Mouse (Mus musculus): ENCODE measurements at regions not wholly inside any gene's neighbourhood (a gene's known extent, or its start where the extent isn't known, plus 50 kb on each side); places are given as distances from the start of the nearest gene placed in this dataset.

DNA sequence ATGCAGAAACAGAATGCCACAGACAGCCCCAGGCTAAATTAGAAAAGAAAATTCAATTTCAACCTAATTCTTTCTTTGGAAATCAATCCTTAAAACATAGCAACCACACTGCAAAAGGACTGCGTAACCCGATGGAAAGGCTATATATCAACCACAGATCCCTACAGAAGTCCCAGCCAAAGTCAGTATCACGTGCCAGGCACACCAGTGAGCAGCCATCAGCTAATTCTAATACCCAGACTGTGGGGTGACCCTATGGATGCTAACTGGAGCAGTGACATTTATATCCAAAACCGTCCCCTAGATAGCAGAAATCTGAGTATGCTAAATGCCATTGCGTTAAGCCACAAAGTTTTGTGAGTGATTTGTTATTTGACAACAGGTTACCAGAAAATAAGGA, 286.5 kb upstream of the N6amt1 start:
- no peak for DNase-seq

DNA sequence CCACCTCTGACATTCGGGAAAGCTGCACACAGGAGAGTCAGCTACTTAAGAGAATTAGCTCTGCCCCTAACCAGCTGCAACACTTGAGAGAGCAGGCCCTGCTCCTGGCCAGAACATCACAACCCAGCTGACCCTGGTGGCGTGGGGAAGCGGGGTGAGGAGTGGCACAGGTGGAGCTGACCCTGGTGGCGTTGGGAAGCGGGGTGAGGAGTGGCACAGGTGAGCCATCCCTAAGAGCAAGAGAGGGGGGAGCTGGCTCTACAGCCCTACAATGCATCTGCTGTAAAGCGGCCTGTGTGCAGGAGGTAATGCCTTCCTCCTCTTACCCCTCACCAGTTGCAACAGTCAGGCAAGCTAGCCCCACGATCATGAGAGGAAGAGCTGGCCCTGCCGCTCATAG, 293.5 kb upstream of the N6amt1 start:
- DNase-seq: no peak

DNA sequence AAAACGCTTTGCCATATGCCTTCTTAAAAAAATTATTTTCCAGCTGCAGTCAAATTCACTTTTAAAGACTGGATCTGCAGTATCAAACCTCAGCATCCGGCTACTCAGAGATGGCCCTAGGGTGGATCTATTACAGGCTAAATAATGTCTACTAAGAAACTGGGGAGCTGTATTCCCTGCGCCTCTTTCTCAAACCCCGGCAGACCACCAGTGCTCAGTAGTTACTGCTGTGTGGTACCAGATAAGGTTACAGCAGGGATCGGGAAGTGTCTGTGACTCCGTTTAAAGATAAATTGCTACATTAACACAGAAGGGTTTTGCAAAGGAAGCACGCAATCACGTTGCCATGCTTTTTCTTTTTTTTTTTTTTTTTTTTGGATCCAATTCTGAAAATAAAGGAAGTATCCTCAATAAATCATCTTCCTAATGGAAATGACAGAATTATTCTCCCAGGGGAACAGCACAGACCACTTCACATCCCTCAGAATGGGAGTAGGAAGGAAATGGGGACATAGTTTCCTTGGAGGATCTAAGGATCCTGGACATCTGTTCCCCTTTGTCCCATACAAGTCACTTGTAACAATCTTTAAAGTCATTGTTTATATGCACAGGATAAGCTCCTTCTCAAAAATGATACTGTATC, 304.1 kb upstream of the N6amt1 start:
- DNase-seq: peak; percentile 14

DNA sequence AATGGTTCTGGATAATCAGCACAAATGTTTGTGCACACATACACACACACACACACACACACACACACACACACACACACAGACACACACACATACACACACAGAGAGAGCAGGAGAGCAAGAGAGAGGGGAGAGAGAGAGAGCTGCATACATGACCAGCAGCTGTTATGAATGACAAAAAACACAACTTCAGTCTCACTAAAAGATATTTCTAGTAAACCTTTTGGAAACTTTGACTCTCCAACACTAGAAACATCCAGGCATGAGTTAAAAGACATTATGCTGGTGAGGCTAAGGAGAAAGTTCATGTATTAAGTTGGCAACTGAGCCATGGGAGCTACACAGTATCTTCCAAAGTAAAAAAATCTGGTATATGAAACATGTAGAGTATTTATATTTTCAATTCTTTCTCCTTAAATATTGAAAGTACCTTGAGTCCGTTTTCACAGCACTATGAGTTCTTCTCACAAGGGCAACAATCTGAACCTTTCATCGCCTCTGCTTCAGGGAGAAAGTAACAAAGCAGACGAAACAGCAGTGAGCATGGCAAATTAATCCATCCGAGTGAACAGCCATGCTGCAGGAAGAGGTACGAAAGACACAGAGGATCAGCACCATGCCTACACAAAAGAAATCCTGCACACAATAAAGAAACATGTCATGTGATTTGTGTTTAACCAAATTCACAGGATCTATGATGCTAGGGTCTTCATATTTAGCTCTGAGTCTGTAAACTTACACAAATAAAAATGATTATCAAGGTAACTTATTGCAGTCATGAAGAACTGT, 309.0 kb upstream of the N6amt1 start:
- DNase-seq: no peak

DNA sequence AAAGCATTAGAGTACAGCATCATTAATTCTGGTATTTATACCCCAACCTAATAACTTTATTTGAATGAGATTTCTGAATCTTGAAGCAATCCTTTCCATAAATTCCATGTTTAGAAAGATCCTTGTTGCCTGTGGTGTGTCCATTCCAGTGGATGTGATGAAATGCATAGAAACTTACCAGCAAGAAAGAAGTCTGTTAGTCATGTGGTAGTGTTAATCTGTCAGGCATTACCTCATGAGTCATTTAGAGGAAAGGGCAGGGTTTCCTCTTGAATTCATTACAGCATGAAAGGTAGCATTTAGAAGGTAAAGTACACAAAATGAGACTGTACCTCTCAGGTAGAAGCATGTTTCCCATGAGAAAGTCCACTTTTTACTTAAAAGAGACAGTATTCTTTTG, 310.3 kb upstream of the N6amt1 start:
- DNase-seq: no peak

DNA sequence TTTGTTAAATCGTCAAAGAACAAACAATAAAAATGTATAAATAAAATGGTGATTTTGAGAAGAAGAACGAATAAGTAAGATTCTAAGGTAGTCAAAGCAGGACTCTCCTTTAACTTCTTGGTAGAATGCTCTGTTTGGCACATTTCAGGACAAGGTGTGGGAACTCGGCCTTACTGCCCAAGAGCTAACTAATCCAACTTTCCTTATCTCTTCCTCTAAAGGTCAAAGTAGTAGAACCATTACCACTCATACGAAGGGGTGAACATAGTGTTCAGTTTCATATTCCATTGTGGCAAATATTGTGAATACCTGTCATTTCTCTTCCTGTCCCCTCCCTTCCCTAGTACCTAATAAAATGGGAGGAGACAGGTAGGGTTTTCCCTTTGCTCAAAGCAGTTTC, 313.6 kb upstream of the N6amt1 start:
- no peak for DNase-seq

DNA sequence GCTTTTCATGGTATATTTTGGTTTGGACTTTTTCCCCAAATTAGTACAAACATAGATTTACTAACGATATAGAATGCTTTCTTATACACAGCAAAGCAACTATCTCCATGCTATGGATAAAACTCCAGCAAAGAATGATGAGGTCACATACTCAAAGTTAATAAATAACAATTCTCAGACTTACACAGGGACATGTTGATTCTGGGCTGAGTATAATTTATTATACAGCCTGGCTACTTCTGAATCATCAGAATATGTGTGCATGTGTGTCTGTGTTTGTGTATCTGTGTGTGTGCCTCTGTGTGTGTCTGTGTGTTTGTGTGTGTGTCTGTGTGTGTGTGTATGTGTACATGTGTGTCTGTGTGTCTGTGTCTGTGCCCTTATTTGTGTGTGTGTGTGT, 314.1 kb upstream of the N6amt1 start:
- no peak for DNase-seq

DNA sequence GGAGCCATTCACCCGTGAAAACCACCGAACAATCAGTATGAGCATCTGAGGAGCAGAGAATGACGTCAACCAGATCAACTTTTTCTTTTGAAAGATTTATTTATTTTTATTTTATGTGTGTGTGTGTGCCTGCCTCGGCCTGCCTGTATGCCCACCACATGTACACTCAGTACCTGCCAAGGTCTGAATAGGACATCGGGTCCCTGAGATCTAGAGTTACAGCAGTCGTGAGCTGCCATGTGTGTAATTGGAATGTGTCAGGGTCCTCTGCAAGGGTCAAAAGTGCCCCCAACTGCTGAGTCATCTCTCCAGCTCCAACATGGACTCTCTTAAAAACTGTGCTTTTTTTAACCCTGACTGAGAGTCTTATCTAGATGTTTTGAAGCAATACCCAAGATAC, 316.9 kb upstream of the N6amt1 start:
- DNase-seq: no peak

DNA sequence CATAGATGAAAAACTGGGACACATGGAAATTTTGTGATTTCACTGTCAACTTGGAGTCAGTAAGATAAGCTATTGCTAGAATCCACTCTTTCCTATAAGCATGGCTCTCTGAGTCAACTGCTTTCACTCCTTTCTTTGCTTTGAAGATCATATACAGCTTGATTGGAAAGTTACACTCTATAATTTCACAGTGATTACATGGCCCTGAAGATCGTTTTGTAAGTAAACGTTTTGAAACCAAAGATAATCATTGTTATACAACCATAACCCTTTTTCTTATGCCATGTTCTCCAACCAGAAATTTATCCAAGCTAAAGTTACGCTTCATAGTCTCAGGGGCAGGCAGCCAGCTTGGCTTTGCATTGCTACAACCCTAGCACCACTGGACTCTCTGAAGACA, 322.1 kb upstream of the N6amt1 start:
- DNase-seq: no peak

DNA sequence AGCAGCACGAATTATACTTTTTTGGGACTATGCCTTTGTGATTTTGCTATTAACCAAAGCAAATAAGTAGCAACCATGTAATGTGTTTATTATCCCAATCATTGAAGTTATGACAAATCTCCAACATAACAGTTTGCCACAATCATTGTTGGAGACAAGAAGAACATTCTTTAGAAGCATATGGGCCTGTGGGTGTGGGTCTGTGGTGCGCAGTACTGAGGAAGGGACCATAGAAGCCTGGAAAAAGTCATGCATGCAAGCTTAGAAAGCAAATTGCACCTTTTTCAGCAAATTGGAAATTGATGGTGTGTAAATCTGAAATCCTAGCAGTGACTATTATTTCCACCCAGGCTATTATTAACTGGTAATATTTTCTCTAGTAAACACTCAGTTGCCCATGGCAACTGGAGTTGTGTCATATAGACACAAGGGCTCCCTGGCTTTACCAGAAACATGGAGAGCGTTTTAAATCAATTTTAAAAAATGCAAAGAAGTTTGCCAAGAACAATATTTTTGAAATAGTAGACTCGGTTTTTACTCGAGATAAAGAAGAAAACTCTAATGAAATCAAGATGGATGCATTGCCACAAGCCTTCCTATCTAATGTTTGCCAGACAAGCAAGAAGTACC, 325.4 kb upstream of the N6amt1 start:
- DNase-seq: peak; percentile 5

DNA sequence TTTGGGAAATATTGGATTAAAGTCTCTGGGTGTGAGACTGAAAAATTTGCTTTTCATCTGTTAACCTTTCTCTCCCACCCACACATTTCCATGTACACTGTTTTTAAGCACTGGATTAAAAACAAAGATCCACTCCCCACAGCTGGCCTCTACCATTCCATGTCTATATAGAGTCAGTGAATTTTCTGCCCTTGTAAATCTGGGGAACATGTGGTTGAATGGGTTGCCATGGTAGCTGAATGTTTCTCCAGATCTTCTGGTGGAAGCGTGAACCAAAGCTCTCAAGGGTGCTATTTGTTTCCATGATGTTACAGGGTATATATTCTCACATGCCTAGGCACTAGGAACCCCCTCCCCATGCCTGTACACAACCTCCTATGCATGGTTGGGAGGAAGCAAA, 326.4 kb upstream of the N6amt1 start:
- no peak for DNase-seq

DNA sequence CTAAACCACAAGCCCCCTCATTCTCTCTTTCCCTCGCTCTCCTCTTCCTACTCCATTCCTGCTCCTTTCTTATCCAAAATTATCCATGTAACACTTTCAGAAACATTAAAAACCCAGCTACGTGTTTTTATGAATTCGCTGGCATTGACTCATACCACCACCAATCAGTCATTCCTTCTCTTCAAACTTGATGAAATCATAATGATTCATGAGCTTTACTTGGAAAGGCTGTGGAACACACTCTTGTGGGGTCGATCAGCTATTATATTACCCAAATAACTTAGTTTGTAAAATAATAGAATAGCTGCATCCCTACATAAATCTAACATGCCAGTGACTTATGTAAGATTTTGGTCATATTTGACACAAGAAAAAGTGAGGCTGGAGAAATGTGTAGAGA, 331.9 kb upstream of the N6amt1 start:
- DNase-seq: no peak

DNA sequence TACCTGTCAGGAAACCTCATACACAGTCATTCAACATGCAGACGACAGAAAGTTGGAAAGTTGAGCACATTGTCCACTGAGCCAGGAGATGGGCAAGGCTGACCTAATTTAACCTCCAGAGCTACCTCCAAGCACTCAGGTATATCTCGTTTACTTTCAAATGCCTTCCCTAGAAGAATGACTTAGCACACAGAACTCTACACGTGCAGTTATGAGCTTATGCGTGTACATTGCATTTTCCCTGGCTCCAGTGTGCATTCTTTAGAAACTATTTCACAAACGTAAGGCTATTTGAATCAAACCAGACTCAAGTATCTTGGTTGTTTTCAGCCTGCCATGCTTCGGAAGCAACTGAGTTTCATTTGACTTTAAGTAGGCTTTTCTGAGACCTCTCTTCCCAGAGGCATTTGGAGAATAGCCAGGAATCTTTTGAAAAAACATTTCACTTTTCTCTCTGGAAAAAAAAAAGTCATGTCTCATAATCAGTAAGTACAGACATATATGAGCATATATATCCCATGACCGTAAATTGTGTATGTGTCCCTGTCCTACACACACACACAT, 336.8 kb upstream of the N6amt1 start:
- DNase-seq: no peak

DNA sequence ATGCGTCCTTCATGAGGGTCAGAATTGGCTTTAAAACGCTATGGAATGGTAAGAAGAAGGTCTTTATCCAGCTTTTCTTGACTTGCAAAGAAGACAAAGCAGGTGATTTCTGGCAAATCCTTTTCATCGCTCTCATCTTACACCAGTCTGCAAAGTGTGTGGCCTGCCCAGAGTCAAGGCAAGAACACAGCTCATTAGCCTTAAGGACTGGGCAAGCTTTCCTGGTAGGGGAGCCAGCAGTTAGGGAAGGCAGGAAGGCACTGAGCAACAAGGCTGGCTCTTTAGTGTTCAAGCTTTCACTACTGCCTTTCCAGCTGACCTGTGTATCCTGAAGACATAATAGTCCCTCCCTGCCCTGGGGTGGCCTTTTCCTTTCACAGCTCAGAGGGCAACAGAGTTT, 352.4 kb upstream of the N6amt1 start:
- no peak for DNase-seq

DNA sequence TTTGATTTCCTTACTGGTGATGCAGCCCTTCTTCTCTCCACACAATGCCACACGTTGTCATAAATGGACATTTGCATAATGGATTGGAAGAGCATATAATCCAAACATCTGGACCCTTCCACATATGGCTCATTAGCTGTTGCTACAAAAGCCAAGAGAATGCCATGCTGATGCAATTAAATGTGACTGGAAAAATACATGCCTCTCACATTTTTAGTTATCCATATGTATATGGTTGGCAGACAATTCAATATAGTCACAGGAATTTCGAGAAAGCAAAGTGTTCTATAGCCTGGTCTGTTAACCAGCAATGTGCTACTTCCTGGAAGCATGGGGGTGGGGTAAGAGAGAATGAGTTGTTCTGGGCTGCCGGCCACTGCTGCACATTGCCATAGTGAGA, 352.9 kb upstream of the N6amt1 start:
- no peak for DNase-seq

DNA sequence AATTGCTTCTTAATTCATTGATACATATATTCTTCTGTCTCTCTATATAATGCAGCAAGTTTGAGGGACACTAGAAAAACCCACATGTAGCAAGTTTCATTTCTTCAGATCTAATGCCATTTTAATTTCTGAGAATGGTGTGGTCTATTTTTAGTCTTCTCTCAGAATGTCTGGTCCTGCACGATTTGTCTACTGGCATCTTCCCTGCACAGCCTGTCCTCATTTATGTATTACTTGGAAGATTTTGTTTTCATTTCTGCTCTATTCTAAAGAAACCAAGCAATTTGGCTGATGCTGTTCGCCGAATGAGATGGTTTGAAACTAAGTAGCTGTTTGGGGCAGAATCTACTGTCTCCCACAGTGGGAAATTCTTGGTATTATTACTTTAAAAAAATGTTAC, 382.3 kb upstream of the N6amt1 start:
- no peak for DNase-seq

DNA sequence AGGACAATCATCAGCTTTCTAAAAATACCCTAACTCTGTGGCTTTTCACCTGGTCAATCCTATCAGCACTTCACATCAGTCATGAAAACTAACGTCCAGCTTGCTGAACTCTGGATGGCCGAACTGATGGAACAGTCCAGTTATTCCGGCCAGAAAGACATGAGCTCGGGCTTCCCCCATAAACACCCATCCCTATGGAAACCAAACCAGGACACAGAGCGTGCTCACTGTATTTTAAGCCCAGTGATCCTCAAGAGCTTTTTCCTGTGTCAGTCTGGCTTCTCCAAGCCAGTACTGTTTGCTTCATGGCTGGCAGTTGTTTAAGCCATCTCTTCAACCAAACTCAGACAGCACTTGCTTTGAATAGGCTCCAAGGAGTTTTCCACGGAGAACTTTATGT, 404.3 kb upstream of the N6amt1 start:
- no peak for DNase-seq

DNA sequence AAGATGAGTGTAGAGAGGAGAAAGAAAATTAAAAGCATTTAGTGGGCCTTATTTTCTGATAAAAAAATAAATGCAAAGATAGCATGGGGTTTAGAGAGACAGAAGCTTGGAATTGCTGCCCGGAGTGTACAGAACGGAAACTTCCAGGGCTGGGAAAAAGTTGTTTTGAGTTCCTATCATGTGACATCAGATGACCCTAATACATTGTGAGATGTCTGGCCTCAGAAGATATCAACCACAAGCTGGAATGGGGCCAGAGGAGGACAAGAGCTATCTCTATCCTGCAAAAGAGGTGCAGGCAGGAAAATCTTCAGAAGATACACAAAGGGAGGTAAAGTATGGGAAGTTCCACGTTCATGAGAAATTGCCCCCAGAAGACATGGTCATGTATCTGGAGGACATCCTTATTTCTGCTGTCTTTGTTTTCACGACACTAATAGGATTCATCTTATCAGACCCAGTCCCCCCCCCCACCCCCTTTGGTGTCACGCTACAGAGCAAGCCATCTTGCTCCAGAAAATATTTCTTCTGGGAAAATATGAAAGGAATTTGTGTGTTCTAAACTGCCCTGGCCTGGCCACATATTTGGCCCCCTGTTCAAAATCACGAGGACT, 408.3 kb upstream of the N6amt1 start:
- DNase-seq: peak; percentile 32

DNA sequence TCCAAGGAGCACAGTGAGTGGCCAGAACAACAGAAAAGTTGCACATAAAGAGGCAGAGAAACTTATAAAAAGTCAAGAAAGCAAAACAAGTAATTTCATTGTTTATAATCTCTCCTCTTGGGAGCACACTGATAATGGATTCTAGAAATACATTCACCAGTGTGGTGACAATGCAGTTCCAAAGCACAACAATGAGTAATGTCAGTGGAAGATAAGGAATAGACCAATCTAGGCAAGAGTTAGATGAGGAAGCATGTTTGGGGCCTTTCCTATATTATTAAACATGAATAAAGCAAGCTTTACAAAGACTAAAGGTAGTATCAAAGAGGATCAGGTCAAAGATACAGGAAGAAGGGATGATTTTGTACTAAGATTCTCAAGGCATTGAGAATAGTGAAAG, 408.9 kb upstream of the N6amt1 start:
- no peak for DNase-seq

DNA sequence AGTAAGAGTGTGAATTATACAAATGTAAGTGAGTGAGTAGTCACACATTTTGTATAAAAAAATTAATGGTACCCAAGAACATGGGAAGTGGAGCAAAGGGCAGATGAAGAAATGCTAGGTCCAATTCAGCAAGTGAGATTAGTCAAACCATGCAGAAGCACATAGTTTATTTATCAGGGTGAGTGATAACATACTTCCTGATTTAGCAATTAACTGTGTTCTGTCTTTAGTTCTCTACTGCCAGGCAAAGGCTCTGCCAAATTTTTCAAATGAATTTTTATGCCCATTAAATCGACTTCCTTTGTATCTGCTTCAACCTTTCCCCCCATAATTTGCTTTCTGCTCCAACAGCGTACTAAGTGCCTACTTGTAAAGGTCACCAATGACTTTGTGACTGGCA, 419.0 kb upstream of the N6amt1 start:
- no peak for DNase-seq

DNA sequence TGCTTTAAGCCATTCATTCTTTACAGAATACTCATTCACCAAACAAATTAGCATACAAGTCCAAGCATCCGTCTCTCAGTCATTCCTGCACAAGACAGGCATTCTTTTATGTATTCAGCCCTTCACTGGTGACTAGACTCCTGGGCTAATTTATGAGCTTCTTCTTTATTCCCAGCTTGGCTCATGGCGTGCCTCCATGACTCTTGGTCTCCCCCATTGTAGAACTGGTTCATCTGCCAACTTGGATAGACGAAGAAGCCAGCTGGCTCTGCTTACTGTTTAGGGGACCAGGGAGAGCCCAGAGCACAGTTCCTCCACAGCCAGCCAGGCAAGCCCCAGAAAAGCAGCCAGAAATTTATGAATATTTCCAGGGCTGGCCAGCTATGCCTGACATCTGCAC, 421.2 kb upstream of the N6amt1 start:
- peak; percentile 28 for DNase-seq

DNA sequence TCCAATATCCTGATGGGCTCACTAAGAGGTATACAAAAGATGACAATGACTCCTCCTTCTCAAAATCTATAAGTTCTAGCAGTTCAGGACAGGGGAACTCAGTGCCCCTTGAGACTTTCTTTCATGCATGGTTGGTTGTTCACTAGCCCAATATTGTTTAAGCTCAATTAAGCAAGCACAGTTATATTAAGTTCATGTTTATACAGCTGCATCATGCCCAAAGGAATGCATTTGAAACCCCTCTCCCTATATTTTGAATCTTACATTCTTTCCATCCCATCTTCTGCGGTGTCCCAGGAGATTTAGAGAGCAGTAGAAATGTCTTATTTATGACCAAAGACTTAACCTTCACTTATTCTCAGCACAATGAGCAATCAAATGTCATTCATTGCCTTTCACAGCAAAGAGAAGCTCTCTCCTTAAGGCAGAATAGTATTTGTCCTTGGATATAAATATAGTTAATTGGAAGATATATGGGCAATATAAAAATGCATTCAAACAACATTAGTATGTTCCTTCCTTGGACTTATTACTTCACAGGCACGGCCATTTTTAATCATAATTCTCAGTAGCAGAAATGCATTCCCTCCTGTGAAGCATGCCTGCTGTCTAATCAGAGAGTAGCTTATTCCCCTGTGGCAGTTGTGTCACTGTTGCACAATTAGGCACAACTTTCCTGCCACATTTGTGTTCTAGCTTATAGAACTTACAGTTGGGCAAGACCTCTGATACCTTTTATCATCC, 455.8 kb upstream of the N6amt1 start:
- no peak for DNase-seq

DNA sequence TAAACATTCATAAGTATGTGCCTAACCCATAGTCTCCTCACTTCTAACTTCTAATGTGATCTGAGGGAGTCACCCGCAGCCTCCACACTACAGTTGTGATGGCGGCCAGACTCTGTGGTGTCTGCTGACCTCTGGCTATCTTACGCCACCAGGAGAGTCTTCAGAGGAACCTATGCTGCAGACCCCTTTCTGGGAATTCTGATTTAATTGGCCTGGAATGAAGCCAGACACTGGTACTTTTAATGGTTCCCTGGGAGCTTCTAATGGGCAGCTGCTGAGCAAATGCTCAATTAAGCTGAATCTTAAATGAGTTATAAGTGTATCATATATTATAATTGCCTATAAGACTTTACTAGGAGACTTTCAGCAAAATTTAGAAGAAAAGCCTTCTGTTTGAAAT, 459.0 kb upstream of the N6amt1 start:
- no peak for DNase-seq

All from kidney, postnatal 14 days (tissue).